Mouse (Mus musculus): ENCODE measurements around the gene Tnfrsf17. TPM values are rescaled to one million over a fixed set of nuclear protein-coding genes. Genes with fewer than 3 reads are reported as not detected.
"Not testable (repeated sequence)": the region's sequence is repeated elsewhere in the genome, so short reads cannot be mapped to it uniquely, and the experiment has no call there.

Tnfrsf17 gene
- polyA plus RNA-seq (2016; fragmentation: Nextera tagmentation; extraction: Ambion mirVana): 0.27 TPM in 1 of 2 replicates, not detected in the other

DNA sequence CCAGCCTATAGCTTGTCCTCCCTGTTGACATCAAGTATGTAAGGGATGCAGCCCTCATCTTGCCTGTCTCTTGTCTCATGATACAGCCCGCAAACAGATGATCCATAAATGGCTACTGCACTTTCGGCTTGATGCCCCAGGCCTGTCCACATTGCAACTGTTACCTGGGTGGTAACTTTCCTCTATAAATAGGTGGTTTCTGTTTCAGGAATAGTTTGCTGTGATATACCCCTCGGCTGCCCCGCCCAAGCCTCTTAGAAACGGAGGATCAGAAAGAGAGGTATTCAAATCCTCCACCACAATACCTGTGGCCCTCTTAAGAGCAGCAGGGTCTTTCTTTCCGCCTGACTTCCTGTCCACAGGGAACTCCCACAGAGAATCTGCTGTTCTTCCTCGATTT is at the start of gene Tnfrsf17:
Gene Tnfrsf17 (plus strand): TSS at position 301 of the 400 bp plus-strand sequence.
- ATAC-seq (ENCODE audit: insufficient number of reproducible peaks, insufficient read depth, low FRiP score, low TSS enrichment, low read depth): no peak
- Histone ChIP-seq H3K4me2 (no peak within 1 kb of the TSS), H3K9ac (replicated peaks) (no peak within 1 kb of the TSS), H3K27me3 (no peaks in the 10 kb centered on the region), H3K27ac (no peak within 1 kb of the TSS), H3K36me3 (no peaks in the 10 kb centered on the region), H3K9me3 (no peaks in the 10 kb centered on the region), H3K4me1 (replicated peaks) (peaks cover 9% of the 10 kb centered on the region), H3K4me3 (replicated peaks) (no peak within 1 kb of the TSS)
- WGBS: 77% methylated on average over 7 of the region's 7 CpGs

DNA sequence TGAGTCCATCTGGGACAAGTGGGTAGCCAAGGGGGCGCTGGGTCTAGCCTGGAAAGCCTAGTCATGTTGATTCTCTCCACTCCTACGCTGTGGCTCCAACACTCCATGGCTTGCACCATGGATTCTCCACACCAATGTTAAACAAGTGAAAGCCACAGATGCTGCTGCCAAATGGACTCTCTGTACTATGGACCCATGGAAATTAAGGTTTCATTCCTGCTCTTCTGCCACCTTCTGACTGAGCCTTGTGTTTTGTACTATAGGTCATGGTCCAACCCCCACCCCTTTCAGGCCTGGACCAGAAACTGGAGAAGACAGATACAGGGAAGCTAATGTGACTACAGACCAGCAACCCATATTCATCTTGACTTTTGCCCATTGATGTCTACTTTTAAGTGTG is 47.1 kb upstream of the Tnfrsf17 start:
- Histone ChIP-seq H3K9ac (replicated peaks) (no peak overlapping the region), H3K36me3 (no peaks in the 10 kb centered on the region), H3K27me3 (no peaks in the 10 kb centered on the region), H3K27ac (no peak overlapping the region), H3K4me2 (no peak overlapping the region), H3K4me3 (replicated peaks) (no peak overlapping the region), H3K4me1 (replicated peaks) (no peaks in the 10 kb centered on the region), H3K9me3 (no peaks in the 10 kb centered on the region)
- WGBS: 85% methylated on average over 2 of the region's 2 CpGs
- no peak for ATAC-seq (ENCODE audit: insufficient number of reproducible peaks, insufficient read depth, low FRiP score, low TSS enrichment, low read depth)

DNA sequence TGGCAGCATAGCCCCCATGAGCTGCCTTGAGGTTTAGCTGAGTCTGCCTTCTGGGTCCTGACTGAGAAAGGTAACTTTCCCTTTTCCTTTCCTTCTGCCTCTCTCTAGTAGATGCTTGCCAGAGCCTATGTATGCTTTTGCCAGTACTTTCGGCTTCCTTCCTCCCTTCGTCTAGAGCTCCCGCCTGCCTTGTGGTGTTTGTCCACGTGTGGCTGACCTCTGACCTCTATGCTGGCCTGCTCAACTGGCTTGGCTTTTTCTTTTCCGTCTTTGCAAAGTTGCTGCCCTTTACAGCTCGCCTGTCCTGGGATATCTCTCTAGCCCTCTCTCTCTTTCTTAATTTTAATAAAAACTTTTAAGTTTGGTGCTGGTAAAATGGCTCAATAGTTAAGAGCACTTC is 43.8 kb upstream of the Tnfrsf17 start:
- no peaks in the 10 kb centered on the region for H3K36me3 ChIP-seq
- ATAC-seq (ENCODE audit: insufficient number of reproducible peaks, insufficient read depth, low FRiP score, low TSS enrichment, low read depth): no peak
- H3K4me3 ChIP-seq (replicated peaks): no peak overlapping the region
- no peaks in the 10 kb centered on the region for H3K9me3 ChIP-seq
- H3K9ac ChIP-seq (replicated peaks): no peak overlapping the region
- 30% methylated on average over 6 of the region's 6 CpGs for WGBS
- H3K4me2 ChIP-seq: no peak overlapping the region
- no peak overlapping the region for H3K27ac ChIP-seq
- H3K27me3 ChIP-seq: no peaks in the 10 kb centered on the region
- H3K4me1 ChIP-seq (replicated peaks): no peaks in the 10 kb centered on the region

DNA sequence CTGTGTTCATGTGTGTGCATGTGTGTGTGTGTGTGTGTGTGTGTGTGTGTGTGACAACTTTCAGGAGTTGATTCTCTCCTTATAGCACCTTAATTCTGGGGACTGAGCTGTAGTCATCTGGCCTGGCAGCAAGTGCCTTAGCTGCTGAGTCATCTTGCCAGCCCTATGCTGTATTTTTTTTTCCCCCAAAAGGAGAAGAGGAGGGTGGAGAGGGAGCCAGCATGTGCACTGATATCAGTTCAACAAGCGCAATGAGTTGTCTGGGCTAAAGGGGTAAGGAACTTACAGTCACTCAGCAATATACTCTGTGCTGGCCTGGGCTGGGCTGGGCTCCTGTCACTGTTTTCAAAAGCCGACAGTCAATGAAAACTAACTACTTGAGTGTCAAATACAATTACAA is 43.0 kb upstream of the Tnfrsf17 start:
- ATAC-seq (ENCODE audit: insufficient number of reproducible peaks, insufficient read depth, low FRiP score, low TSS enrichment, low read depth): no peak; the same call in 1 of the 2 replicates
- Histone ChIP-seq H3K27ac (no peak overlapping the region), H3K4me1 (replicated peaks) (no peaks in the 10 kb centered on the region), H3K27me3 (no peaks in the 10 kb centered on the region), H3K9ac (replicated peaks) (no peak overlapping the region), H3K4me3 (replicated peaks) (no peak overlapping the region), H3K9me3 (no peaks in the 10 kb centered on the region), H3K4me2 (no peak overlapping the region), H3K36me3 (no peaks in the 10 kb centered on the region)
- WGBS: 87% methylated on average over 2 of the region's 2 CpGs

- Histone ChIP-seq H3K4me1 (replicated peaks) (no peaks in the 10 kb centered on the region), H3K36me3 (no peaks in the 10 kb centered on the region), H3K27ac (no peak overlapping the region), H3K9ac (replicated peaks) (no peak overlapping the region), H3K4me2 (no peak overlapping the region), H3K4me3 (replicated peaks) (no peak overlapping the region), H3K27me3 (no peaks in the 10 kb centered on the region), H3K9me3 (no peaks in the 10 kb centered on the region)
- ATAC-seq (ENCODE audit: insufficient number of reproducible peaks, insufficient read depth, low FRiP score, low TSS enrichment, low read depth): no peak
Measured at GRCm38 (mm10) chr16:11271073-11271472, 42.5 kb upstream of the Tnfrsf17 start.

- 61% methylated on average over 3 of the region's 3 CpGs for WGBS
- H3K4me1 ChIP-seq (replicated peaks): no peaks in the 10 kb centered on the region
- no peaks in the 10 kb centered on the region for H3K9me3 ChIP-seq
- H3K27me3 ChIP-seq: no peaks in the 10 kb centered on the region
- ATAC-seq (ENCODE audit: insufficient number of reproducible peaks, insufficient read depth, low FRiP score, low TSS enrichment, low read depth): no peak
- H3K36me3 ChIP-seq: no peaks in the 10 kb centered on the region
- no peak overlapping the region for H3K27ac ChIP-seq
- no peak overlapping the region for H3K9ac ChIP-seq (replicated peaks)
- no peak overlapping the region for H3K4me3 ChIP-seq (replicated peaks)
- H3K4me2 ChIP-seq: no peak overlapping the region
Measured at GRCm38 (mm10) chr16:11276888-11277287, 36.7 kb upstream of the Tnfrsf17 start.

DNA sequence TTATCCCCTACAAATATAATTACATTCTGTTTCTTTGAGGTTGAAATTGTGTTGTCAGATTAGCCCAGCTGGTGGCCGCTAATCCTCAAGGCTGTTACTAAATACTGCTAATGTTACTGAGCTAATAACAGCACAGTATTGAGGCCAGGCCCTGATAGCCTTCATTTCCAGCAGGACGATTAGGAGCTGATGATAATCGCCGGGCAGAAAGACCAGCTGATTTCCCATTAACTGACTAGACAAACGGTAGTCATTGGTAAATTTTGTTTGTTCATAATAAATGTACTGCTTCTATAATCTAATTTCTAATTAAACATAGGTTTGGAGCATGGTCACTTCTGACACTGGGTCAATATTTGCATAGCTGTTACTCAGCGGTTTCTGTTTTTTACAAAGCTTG is 34.8 kb upstream of the Tnfrsf17 start:
- H3K9ac ChIP-seq (replicated peaks): no peak overlapping the region
- no peak overlapping the region for H3K4me3 ChIP-seq (replicated peaks)
- no peaks in the 10 kb centered on the region for H3K36me3 ChIP-seq
- no peak overlapping the region for H3K27ac ChIP-seq
- no peak overlapping the region for H3K4me2 ChIP-seq
- H3K9me3 ChIP-seq: no peaks in the 10 kb centered on the region
- H3K27me3 ChIP-seq: no peaks in the 10 kb centered on the region
- 79% methylated on average over 6 of the region's 6 CpGs for WGBS
- ATAC-seq (ENCODE audit: insufficient number of reproducible peaks, insufficient read depth, low FRiP score, low TSS enrichment, low read depth): no peak
- no peaks in the 10 kb centered on the region for H3K4me1 ChIP-seq (replicated peaks)

GRCm38 (mm10) chr16:11282655-11283232 is 30.9 kb upstream of the Tnfrsf17 start:
- no peak overlapping the region for H3K27ac ChIP-seq
- H3K4me2 ChIP-seq: no peak overlapping the region
- no peaks in the 10 kb centered on the region for H3K36me3 ChIP-seq
- WGBS: 84% methylated on average over 5 of the region's 5 CpGs
- no peak overlapping the region for H3K9ac ChIP-seq (replicated peaks)
- H3K4me3 ChIP-seq (replicated peaks): no peak overlapping the region
- H3K9me3 ChIP-seq: no peaks in the 10 kb centered on the region
- ATAC-seq (ENCODE audit: insufficient number of reproducible peaks, insufficient read depth, low FRiP score, low TSS enrichment, low read depth): no peak
- H3K27me3 ChIP-seq: no peaks in the 10 kb centered on the region
- no peaks in the 10 kb centered on the region for H3K4me1 ChIP-seq (replicated peaks)

GRCm38 (mm10) chr16:11284881-11285280 is 28.7 kb upstream of the Tnfrsf17 start:
- WGBS: 90% methylated on average over 2 of the region's 2 CpGs

DNA sequence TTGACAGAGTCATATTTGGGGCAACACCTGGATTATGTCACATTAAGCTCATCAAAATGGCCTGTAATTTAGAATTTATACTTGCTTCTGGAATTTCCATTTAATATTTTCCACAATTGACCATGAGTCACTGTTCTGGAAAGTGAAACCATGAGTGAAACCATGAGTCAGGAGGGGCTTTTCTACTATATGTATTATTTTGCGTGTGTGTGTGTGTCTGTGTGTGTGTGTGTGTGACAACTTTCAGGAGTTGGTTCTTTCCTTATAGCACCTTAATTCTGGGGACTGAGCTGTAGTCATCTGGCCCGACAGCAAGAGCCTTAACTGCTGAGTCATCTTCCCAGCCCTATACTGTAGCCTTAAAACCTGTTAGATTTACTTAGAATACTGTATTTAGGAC is 27.7 kb upstream of the Tnfrsf17 start:
- no peak overlapping the region for H3K9ac ChIP-seq (replicated peaks)
- H3K4me2 ChIP-seq: no peak overlapping the region
- 73% methylated on average over 2 of the region's 2 CpGs for WGBS
- no peak overlapping the region for H3K4me3 ChIP-seq (replicated peaks)
- peaks cover 12% of the 10 kb centered on the region; the same call in 1 of the 2 replicates for H3K9me3 ChIP-seq
- no peaks in the 10 kb centered on the region for H3K36me3 ChIP-seq
- H3K27me3 ChIP-seq: no peaks in the 10 kb centered on the region
- no peak overlapping the region for H3K27ac ChIP-seq
- ATAC-seq (ENCODE audit: insufficient number of reproducible peaks, insufficient read depth, low FRiP score, low TSS enrichment, low read depth): no peak
- no peaks in the 10 kb centered on the region for H3K4me1 ChIP-seq (replicated peaks)

More at GRCm38 (mm10) chr16:11284881-11285280, 28.7 kb upstream of the Tnfrsf17 start:
- no peaks in the 10 kb centered on the region for H3K36me3 ChIP-seq
- no peak overlapping the region for H3K9ac ChIP-seq (replicated peaks)
- peaks cover 5% of the 10 kb centered on the region; the same call in 1 of the 2 replicates for H3K9me3 ChIP-seq
- H3K4me2 ChIP-seq: no peak overlapping the region
- H3K27ac ChIP-seq: no peak overlapping the region
- no peaks in the 10 kb centered on the region for H3K27me3 ChIP-seq
- no peaks in the 10 kb centered on the region for H3K4me1 ChIP-seq (replicated peaks)
- ATAC-seq (ENCODE audit: insufficient number of reproducible peaks, insufficient read depth, low FRiP score, low TSS enrichment, low read depth): no peak
- H3K4me3 ChIP-seq (replicated peaks): no peak overlapping the region

DNA sequence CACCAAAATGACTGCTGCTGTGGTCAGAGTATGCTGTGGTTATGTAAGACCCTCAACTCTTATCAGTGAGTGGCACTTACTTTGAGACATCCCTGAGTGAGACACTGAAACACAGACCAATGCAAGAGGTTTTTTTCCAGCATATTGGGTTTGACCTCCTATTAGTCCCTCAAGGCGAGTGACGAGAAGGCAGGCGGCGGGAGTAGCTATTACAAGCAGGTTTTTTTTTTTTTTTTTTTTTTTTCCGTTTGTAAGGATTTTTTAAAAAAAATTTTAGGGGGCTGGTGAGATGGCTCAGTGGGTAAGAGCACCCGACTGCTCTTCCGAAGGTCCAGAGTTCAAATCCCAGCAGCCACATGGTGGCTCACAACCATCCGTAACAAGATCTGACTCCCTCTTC is 24.7 kb upstream of the Tnfrsf17 start:
- WGBS: 94% methylated on average over 8 of the region's 8 CpGs
- not testable (repeated sequence) for H3K4me3 ChIP-seq (replicated peaks); H3K4me1 ChIP-seq (replicated peaks); H3K4me2 ChIP-seq; H3K36me3 ChIP-seq; H3K27me3 ChIP-seq; H3K9ac ChIP-seq (replicated peaks); ATAC-seq (ENCODE audit: insufficient number of reproducible peaks, insufficient read depth, low FRiP score, low TSS enrichment, low read depth); H3K27ac ChIP-seq
- H3K9me3 ChIP-seq: peaks cover 12% of the 10 kb centered on the region; the same call in 1 of the 2 replicates

GRCm38 (mm10) chr16:11295583-11295982 is 18.0 kb upstream of the Tnfrsf17 start:
- WGBS: 78% methylated on average over 4 of the region's 4 CpGs
- not testable (repeated sequence) for H3K36me3 ChIP-seq; H3K9me3 ChIP-seq; ATAC-seq (ENCODE audit: insufficient number of reproducible peaks, insufficient read depth, low FRiP score, low TSS enrichment, low read depth); H3K4me2 ChIP-seq; H3K27me3 ChIP-seq; H3K9ac ChIP-seq (replicated peaks); H3K4me1 ChIP-seq (replicated peaks); H3K27ac ChIP-seq; H3K4me3 ChIP-seq (replicated peaks)
